Mouse (Mus musculus) forebrain, embryonic 16.5 days (tissue): ENCODE results near the gene Mrps27. TPM values are rescaled to one million over a fixed set of nuclear protein-coding genes. Genes with fewer than 3 reads are reported as not detected.

Experiments used
- ATAC-seq: fragments of 200-750 bp; cut with Nextera tagmentation; 2 replicates; pipeline ENCODE4 v1.8.0; 2017; ENCODE audit warnings: mild to moderate bottlenecking, moderate library complexity
- H3K27ac ChIP-seq: fragments of 300-500 bp; sonication (generic); 2 replicates; pipeline ENCODE4 v1.5.1; 2014; ENCODE audit warnings: low read length, control low read depth
- H3K27me3 ChIP-seq: fragments of 300-500 bp; sonication (generic); replicated peaks from 2 replicates; pipeline ENCODE4 v1.6.1; 2014; ENCODE audit warnings: low read length; ENCODE audit not compliant: control insufficient read depth, insufficient read depth
- H3K36me3 ChIP-seq: fragments of 300-500 bp; sonication (generic); 2 replicates; pipeline ENCODE4 v1.6.1; 2014; ENCODE audit not compliant: control insufficient read depth, insufficient read depth
- H3K4me1 ChIP-seq: fragments of 300-500 bp; sonication (generic); replicated peaks from 2 replicates; pipeline ENCODE4 v1.6.1; 2014; ENCODE audit warnings: low read length; ENCODE audit not compliant: control insufficient read depth, insufficient read depth
- H3K4me2 ChIP-seq: fragments of 300-500 bp; sonication (generic); 2 replicates; pipeline ENCODE4 v1.6.1; 2014; ENCODE audit warnings: mild to moderate bottlenecking, low read length, control low read depth
- H3K4me3 ChIP-seq: fragments of 300-500 bp; sonication (generic); replicated peaks from 2 replicates; pipeline ENCODE4 v1.5.1; 2014; ENCODE audit warnings: mild to moderate bottlenecking, low read length, control low read depth
- H3K9ac ChIP-seq: fragments of 300-500 bp; sonication (generic); replicated peaks from 2 replicates; pipeline ENCODE4 v1.6.1; 2014; ENCODE audit warnings: low read depth, low read length, control low read depth
- H3K9me3 ChIP-seq: fragments of 300-500 bp; sonication (generic); 2 replicates; pipeline ENCODE4 v1.6.1; 2016; ENCODE audit warnings: low read length; ENCODE audit not compliant: control insufficient read depth
- WGBS: fragments of 180-500 bp; shearing (Covaris S2); extraction: QIAGEN DNeasy Blood & Tissue Kit; methylation state at CpG from one replicate; pipeline ENCODE4 v1.1.7; 2014; 5-methylcytosine and 5-hydroxymethylcytosine counted together
- polyA plus RNA-seq: library from polyadenylated mRNA; unstranded; fragments of >200 nt; fragmentation: Nextera tagmentation; extraction: Ambion mirVana; gene quantifications from 2 replicates; pipeline ENCODE4 v1.2.1, GENCODE M21; 2015

Gene Mrps27
- polyA plus RNA-seq, 1 experiment from 2014 or later = 49.1 TPM

DNA sequence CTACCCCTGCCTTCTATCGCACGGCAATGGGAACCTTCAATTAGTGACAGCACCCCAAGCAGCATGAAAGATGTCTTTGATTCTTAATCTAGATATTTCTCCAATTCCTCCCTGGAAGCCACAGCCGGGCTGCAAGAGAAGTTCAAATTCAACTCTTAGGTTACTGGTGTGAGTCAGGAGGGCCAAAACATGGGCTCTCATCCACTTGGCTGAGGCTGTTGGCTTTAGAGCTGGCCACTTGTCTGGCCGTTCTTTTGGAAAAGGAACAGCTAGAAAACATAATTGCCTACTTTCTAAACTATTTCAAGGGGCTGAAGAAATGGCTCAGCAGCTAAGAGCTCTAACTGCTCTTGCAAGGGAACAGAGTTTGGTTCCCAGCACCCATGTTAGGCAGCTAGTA is 120.0 kb downstream of the Mrps27 start:
- Histone ChIP-seq H3K9me3 (no peaks in the 10 kb centered on the region), H3K36me3 (peaks cover 14% of the 10 kb centered on the region), H3K4me2 (no peak overlapping the region), H3K27ac (no peak overlapping the region), H3K9ac (no peak overlapping the region), H3K27me3 (no peaks in the 10 kb centered on the region), H3K4me1 (peaks cover 27% of the 10 kb centered on the region), H3K4me3 (no peak overlapping the region)
- 66% methylated on average over 4 of the region's 4 CpGs for WGBS
- ATAC-seq = no peak

Other genes with a start within 250 kb of the Mrps27 start
- gene Zfp366, start 160.0 kb upstream of the Mrps27 start, polyA plus RNA-seq = 0.56 and 0.86 TPM in 2 replicates
- gene Ptcd2, start 81 bp upstream of the Mrps27 start, polyA plus RNA-seq = 53.2 and 57.9 TPM in 2 replicates
- 1,972 and 2,055 TPM in 2 replicates for gene Map1b, start 171.8 kb downstream of the Mrps27 start, polyA plus RNA-seq